Mouse (Mus musculus) hindbrain, embryonic 16.5 days (tissue): ENCODE data around the gene Gm884. TPM values are rescaled to one million over a fixed set of nuclear protein-coding genes. Genes with fewer than 3 reads are reported as not detected.

Experiments
- ATAC-seq: fragments of 200-750 bp; cut with Nextera tagmentation; 2 replicates; pipeline ENCODE4 v1.8.0; 2017; ENCODE audit warnings: moderate TSS enrichment, moderate library complexity
- H3K27ac ChIP-seq: fragments of 300-500 bp; sonication (generic); 2 replicates; pipeline ENCODE4 v1.5.1; 2014; ENCODE audit warnings: low read depth, mild to moderate bottlenecking, control low read depth, low read length, moderate library complexity
- H3K27me3 ChIP-seq: fragments of 300-500 bp; sonication (generic); replicated peaks from 2 replicates; pipeline ENCODE4 v1.6.1; 2014; ENCODE audit warnings: low read length; ENCODE audit not compliant: control insufficient read depth, insufficient read depth
- H3K36me3 ChIP-seq: fragments of 300-500 bp; sonication (generic); 2 replicates; pipeline ENCODE4 v1.6.1; 2014; ENCODE audit warnings: mild to moderate bottlenecking, low read length, moderate library complexity, mixed read lengths; ENCODE audit not compliant: control insufficient read depth, insufficient read depth
- H3K4me1 ChIP-seq: fragments of 300-500 bp; sonication (generic); 2 replicates; pipeline ENCODE4 v1.6.1; 2014; ENCODE audit warnings: low read depth, low read length; ENCODE audit not compliant: control insufficient read depth, insufficient read depth
- H3K4me2 ChIP-seq: fragments of 300-500 bp; sonication (generic); 2 replicates; pipeline ENCODE4 v1.6.1; 2014; ENCODE audit warnings: mild to moderate bottlenecking, low read length, control low read depth, moderate library complexity
- H3K4me3 ChIP-seq: fragments of 300-500 bp; sonication (generic); 2 replicates; pipeline ENCODE4 v1.5.1; 2014; ENCODE audit warnings: mild to moderate bottlenecking, low read length, control low read depth, moderate library complexity
- H3K9ac ChIP-seq: fragments of 300-500 bp; sonication (generic); 2 replicates; pipeline ENCODE4 v1.6.1; 2014; ENCODE audit warnings: low read depth, mild to moderate bottlenecking, control low read depth, low read length, moderate library complexity
- H3K9me3 ChIP-seq: fragments of 300-500 bp; sonication (generic); 2 replicates; pipeline ENCODE4 v1.6.1; 2014; ENCODE audit warnings: mild to moderate bottlenecking, low read length, moderate library complexity; ENCODE audit not compliant: control insufficient read depth
- WGBS: fragments of 180-500 bp; shearing (Covaris S2); extraction: QIAGEN DNeasy Blood & Tissue Kit; methylation state at CpG from one replicate; pipeline ENCODE4 v1.1.7; 2014; 5-methylcytosine and 5-hydroxymethylcytosine counted together
- polyA plus RNA-seq: library from polyadenylated mRNA; unstranded; fragments of >200 nt; fragmentation: Nextera tagmentation; extraction: Ambion mirVana; gene quantifications from 2 replicates; pipeline ENCODE4 v1.2.1, GENCODE M21; 2015

Gm884 gene
- polyA plus RNA-seq: not detected in 2 replicates

GRCm38 (mm10) chr11:103621040-103621439 is at the start of gene Gm884:
Gm884 (minus strand) TSS chr11:103621140.
- no peak within 1 kb of the TSS for H3K4me2 ChIP-seq
- no peak within 1 kb of the TSS for H3K9ac ChIP-seq
- no peaks in the 10 kb centered on the region for H3K4me1 ChIP-seq
- 84% methylated on average over 9 of the region's 9 CpGs for WGBS
- H3K36me3 ChIP-seq: no peaks in the 10 kb centered on the region
- no peak within 1 kb of the TSS for H3K4me3 ChIP-seq
- H3K27me3 ChIP-seq: no peaks in the 10 kb centered on the region
- no peak for ATAC-seq
- H3K27ac ChIP-seq: no peak within 1 kb of the TSS
- no peaks in the 10 kb centered on the region for H3K9me3 ChIP-seq

GRCm38 (mm10) chr11:103666907-103667426 is 46.0 kb upstream of the Gm884 start:
- no peak overlapping the region for H3K9ac ChIP-seq
- WGBS: 47% methylated on average over 13 of the region's 13 CpGs

DNA sequence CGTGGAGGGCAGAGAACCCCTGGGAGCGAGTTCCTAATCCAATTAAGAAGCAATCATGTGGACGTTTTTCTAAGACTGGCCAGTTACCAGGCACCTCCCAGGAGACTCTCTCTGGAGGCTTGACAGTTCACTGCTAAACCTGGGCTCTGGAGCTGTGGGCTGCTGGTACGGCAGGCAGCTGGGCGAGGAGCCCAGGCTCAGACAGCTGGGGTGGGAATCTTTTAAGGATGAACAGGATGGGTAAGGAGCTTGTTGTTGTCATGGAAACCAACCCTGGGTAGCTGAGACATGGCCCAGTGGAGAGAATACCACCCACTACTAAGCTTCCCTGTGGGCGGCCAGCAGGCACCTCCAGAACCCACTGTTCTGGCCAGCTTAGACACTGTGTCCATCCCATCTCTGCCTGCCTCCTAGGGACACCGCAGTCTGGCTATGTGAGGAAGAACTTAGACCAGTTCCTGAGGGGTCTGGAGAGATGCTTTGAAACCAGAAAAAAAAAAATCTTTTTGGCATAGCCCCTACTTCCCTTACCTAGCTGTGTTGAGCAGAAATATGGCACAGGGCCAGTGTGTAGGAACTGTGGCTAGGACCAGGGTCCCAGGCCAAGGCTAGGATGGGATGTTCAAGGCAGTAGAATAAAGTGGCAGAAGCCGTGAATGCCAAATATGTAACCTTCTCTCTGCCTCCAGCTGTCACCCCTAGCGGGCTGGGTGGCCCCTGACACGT is 45.4 kb upstream of the Gm884 start:
- ATAC-seq: peak; percentile 92
- Histone ChIP-seq H3K4me2 (0 out of 2 replicates have a peak overlapping the region, but pooled peaks have one; percentile 15), H3K9ac (peak overlapping the region; percentile 27; the same call in 1 of the 2 replicates), H3K4me1 (peaks cover 20% of the 10 kb centered on the region), H3K4me3 (no peak overlapping the region), H3K9me3 (no peaks in the 10 kb centered on the region), H3K27me3 (no peaks in the 10 kb centered on the region), H3K27ac (peak overlapping the region; percentile 61), H3K36me3 (no peaks in the 10 kb centered on the region)
- WGBS: 25% methylated on average over 10 of the region's 10 CpGs

More at GRCm38 (mm10) chr11:103666907-103667426, 46.0 kb upstream of the Gm884 start:
- Histone ChIP-seq H3K9me3 (no peaks in the 10 kb centered on the region), H3K4me1 (peaks cover 18% of the 10 kb centered on the region), H3K4me3 (no peak overlapping the region), H3K27ac (no peak overlapping the region), H3K4me2 (no peak overlapping the region), H3K27me3 (no peaks in the 10 kb centered on the region), H3K36me3 (no peaks in the 10 kb centered on the region)
- no peak; the same call in 1 of the 2 replicates for ATAC-seq

DNA sequence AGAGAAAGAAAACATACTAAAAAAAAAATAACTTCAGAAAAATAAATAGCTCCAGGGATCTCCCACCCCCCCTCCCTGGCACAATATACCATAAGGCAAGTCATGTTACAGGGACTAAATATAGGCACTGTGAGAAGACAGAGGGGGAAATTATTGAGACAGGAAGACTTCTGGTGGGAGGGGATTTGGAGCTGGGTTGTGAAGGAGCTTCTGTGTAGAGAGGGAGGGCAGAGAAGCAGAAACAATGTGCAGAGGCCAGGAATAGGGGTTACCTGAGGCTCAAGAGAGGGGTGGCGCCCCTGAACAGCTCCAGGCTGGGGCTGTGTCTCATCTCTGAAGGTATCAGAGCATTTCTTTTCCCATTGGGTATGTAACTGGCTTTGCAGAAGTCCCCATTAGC is 44.8 kb upstream of the Gm884 start:
- Histone ChIP-seq H3K36me3 (no peaks in the 10 kb centered on the region), H3K9me3 (no peaks in the 10 kb centered on the region), H3K4me3 (no peak overlapping the region), H3K27me3 (no peaks in the 10 kb centered on the region), H3K9ac (peak overlapping the region; percentile 27; the same call in 1 of the 2 replicates), H3K4me1 (peaks cover 20% of the 10 kb centered on the region), H3K27ac (peak overlapping the region; percentile 61), H3K4me2 (no peak overlapping the region)
- ATAC-seq: peak; percentile 50; the same call in 1 of the 2 replicates
- 50% methylated on average over 1 of the region's 1 CpGs for WGBS

- Histone ChIP-seq H3K36me3 (no peaks in the 10 kb centered on the region), H3K9me3 (no peaks in the 10 kb centered on the region), H3K27me3 (no peaks in the 10 kb centered on the region), H3K4me1 (peaks cover 20% of the 10 kb centered on the region), H3K4me2 (no peak overlapping the region), H3K9ac (no peak overlapping the region), H3K27ac (no peak overlapping the region), H3K4me3 (no peak overlapping the region)
- 86% methylated on average over 8 of the region's 8 CpGs for WGBS
- ATAC-seq: no peak
Measured at GRCm38 (mm10) chr11:103663119-103663518, 42.2 kb upstream of the Gm884 start.

DNA sequence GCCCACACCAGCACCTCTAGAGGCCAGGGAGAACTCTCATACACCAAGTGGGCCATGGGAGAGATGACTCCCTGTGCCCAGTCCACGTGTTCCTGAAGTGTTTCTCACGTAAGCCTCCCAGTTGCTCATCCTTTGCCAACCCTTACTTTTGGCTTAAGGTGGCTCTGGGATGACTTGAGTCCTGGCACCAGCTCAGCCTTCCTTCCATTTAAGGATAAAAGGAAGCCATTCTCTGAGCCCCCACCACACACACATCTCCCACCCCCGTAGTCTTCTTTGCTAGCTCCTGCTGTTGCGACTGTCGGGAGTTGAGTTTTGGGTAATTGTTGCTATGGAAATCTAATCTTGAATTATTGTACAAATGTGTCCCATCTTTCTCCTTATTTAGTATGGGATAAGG is 41.6 kb upstream of the Gm884 start:
- H3K36me3 ChIP-seq: no peaks in the 10 kb centered on the region
- no peak overlapping the region for H3K27ac ChIP-seq
- H3K4me2 ChIP-seq: no peak overlapping the region
- H3K4me1 ChIP-seq: peaks cover 20% of the 10 kb centered on the region
- 62% methylated on average over 5 of the region's 5 CpGs for WGBS
- H3K27me3 ChIP-seq: no peaks in the 10 kb centered on the region
- H3K4me3 ChIP-seq: no peak overlapping the region
- no peaks in the 10 kb centered on the region for H3K9me3 ChIP-seq
- H3K9ac ChIP-seq: no peak overlapping the region
- ATAC-seq: no peak

DNA sequence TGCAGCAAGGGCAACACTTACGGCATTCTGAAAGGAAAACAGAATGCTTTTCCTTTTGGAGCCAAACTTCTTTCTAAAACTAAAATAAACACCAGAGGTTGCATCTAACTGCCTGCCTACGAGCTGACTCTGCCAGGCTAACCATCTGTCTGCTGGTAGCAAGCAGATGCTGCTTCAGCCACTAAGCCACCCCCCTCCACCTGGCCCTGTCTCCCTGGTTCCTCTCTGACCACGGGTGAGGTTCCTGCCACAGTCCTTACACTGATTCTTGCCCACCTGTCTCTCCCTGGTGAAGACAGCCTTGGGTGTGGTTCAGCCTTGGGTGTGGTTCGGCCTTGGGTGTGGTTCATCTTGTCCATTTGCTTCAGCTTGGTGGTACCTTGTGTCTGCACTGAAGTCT is 40.9 kb upstream of the Gm884 start:
- WGBS: 52% methylated on average over 4 of the region's 4 CpGs
- ATAC-seq: no peak
- H3K27ac ChIP-seq: no peak overlapping the region

DNA sequence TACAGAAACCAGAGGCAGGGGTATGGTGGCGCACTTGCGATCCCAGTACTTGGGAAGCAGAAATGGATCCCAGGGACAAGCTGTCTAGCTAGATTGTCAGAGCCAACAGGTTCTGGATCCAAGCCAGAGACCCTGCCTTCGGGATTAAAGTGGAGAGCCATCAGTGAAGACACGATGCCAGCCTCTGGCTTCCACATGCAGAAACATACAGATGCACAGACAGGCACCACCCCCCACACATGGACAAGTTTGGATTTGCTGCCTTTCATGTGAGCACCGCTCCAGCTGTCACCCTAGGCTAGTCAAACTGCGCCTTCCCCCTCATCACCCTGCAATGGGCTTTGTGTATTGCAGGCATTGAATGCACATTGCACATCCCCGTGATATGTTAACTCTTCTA is 37.2 kb upstream of the Gm884 start:
- Histone ChIP-seq H3K4me2 (no peak overlapping the region), H3K9ac (no peak overlapping the region), H3K9me3 (no peaks in the 10 kb centered on the region), H3K4me3 (no peak overlapping the region), H3K27me3 (peaks cover 3% of the 10 kb centered on the region; the same call in 1 of the 2 replicates), H3K36me3 (no peaks in the 10 kb centered on the region), H3K27ac (no peak overlapping the region), H3K4me1 (0 out of 2 replicates have a peak, but pooled peaks cover 2% of the 10 kb centered on the region)
- 69% methylated on average over 7 of the region's 7 CpGs for WGBS
- ATAC-seq: no peak

More for the DNA sequence above, 40.9 kb upstream of the Gm884 start:
- no peak overlapping the region for H3K4me3 ChIP-seq
- H3K9me3 ChIP-seq: no peaks in the 10 kb centered on the region
- H3K27me3 ChIP-seq: no peaks in the 10 kb centered on the region
- no peak overlapping the region for H3K4me2 ChIP-seq
- H3K9ac ChIP-seq: no peak overlapping the region
- peaks cover 15% of the 10 kb centered on the region for H3K4me1 ChIP-seq
- H3K36me3 ChIP-seq: no peaks in the 10 kb centered on the region

- H3K36me3 ChIP-seq: no peaks in the 10 kb centered on the region
- 0 out of 2 replicates have a peak, but pooled peaks cover 2% of the 10 kb centered on the region for H3K4me1 ChIP-seq
- WGBS: 13% methylated on average over 3 of the region's 3 CpGs
- H3K4me3 ChIP-seq: no peak overlapping the region
- no peak overlapping the region for H3K9ac ChIP-seq
- H3K27me3 ChIP-seq: peaks cover 15% of the 10 kb centered on the region
- no peak overlapping the region for H3K4me2 ChIP-seq
- H3K27ac ChIP-seq: no peak overlapping the region
- no peak for ATAC-seq
- no peaks in the 10 kb centered on the region for H3K9me3 ChIP-seq
Measured at GRCm38 (mm10) chr11:103656520-103656919, 35.6 kb upstream of the Gm884 start.
